Mouse (Mus musculus) gastrocnemius, postnatal 14 days (tissue): ENCODE results near the gene Gm17359. TPM values are rescaled to one million over a fixed set of nuclear protein-coding genes. Genes with fewer than 3 reads are reported as not detected.

Experiments
- DNase-seq: peaks from one replicate; pipeline ENCODE4 v3.0.0; 2021; ENCODE audit warnings: mixed read lengths
- intact Hi-C: fragments of 180-260 bp; cut with DNase I; formaldehyde crosslinking; loops from one replicate; pipeline ENCODE4 v1.15.1; 2025; ENCODE audit warnings: low total_unique reads
- total RNA-seq, 2 experiments: library from RNA; stranded (reverse); gene quantifications; 2 replicates each; pipeline ENCODE4 v1.2.3; 2021

The Gm17359 gene
- total RNA-seq, 2 experiments from 2014 or later = not detected

- intact Hi-C loops = no loop called here
- no peak for DNase-seq
Observed at GRCm38 (mm10) chr3:79340737-79341136, 4.3 kb downstream of the Gm17359 start.

GRCm38 (mm10) chr3:79342961-79343735, 6.7 kb downstream of the Gm17359 start:
- no peak for DNase-seq
- intact Hi-C loops = no loop called here

GRCm38 (mm10) chr3:79349311-79349710, 12.8 kb downstream of the Gm17359 start:
- no peak for DNase-seq
- intact Hi-C loops = no loop called here

- no peak for DNase-seq
- intact Hi-C loops = no loop called here
Observed at GRCm38 (mm10) chr3:79358721-79359120, 22.3 kb downstream of the Gm17359 start.

- DNase-seq = no peak
- intact Hi-C loops = no loop called here
Observed at GRCm38 (mm10) chr3:79360317-79361101, 24.0 kb downstream of the Gm17359 start.

- DNase-seq = no peak
- intact Hi-C loops = no loop called here
Observed at GRCm38 (mm10) chr3:79366098-79366497, 29.6 kb downstream of the Gm17359 start.

GRCm38 (mm10) chr3:79368306-79368705, 31.8 kb downstream of the Gm17359 start:
- no peak for DNase-seq
- intact Hi-C loops = no loop called here

- intact Hi-C loops = no loop called here
- no peak for DNase-seq
Observed at GRCm38 (mm10) chr3:79370385-79370929, 34.0 kb downstream of the Gm17359 start.

GRCm38 (mm10) chr3:79371506-79372195, 35.2 kb downstream of the Gm17359 start:
- intact Hi-C loops = no loop called here

GRCm38 (mm10) chr3:79373930-79374329, 37.5 kb downstream of the Gm17359 start:
- intact Hi-C loops = no loop called here
- DNase-seq = no peak

More at GRCm38 (mm10) chr3:79371506-79372195, 35.2 kb downstream of the Gm17359 start:
- no peak for DNase-seq

GRCm38 (mm10) chr3:79378086-79378485, 41.6 kb downstream of the Gm17359 start:
- intact Hi-C loops = no loop called here
- no peak for DNase-seq

- no peak for DNase-seq
- intact Hi-C loops = no loop called here
Observed at GRCm38 (mm10) chr3:79379255-79379836, 42.9 kb downstream of the Gm17359 start.

GRCm38 (mm10) chr3:79379873-79380595, 43.6 kb downstream of the Gm17359 start:
- intact Hi-C loops = no loop called here

GRCm38 (mm10) chr3:79381398-79381797, 44.9 kb downstream of the Gm17359 start:
- DNase-seq = no peak
- intact Hi-C loops = no loop called here

More at GRCm38 (mm10) chr3:79379873-79380595, 43.6 kb downstream of the Gm17359 start:
- no peak for DNase-seq

- intact Hi-C loops = no loop called here
- DNase-seq = no peak
Observed at GRCm38 (mm10) chr3:79385434-79386029, 49.1 kb downstream of the Gm17359 start.

GRCm38 (mm10) chr3:79389081-79389480, 52.6 kb downstream of the Gm17359 start:
- intact Hi-C loops = no loop called here
- DNase-seq = no peak

GRCm38 (mm10) chr3:79400552-79400951, 64.1 kb downstream of the Gm17359 start:
- no peak for DNase-seq
- intact Hi-C loops = no loop called here

- DNase-seq = no peak
- intact Hi-C loops = no loop called here
Observed at GRCm38 (mm10) chr3:79402056-79402455, 65.6 kb downstream of the Gm17359 start.
